Mouse (Mus musculus): ENCODE data around the gene Bicdl2. TPM values are rescaled to one million over a fixed set of nuclear protein-coding genes. Genes with fewer than 3 reads are reported as not detected.
A peak's percentile ranks its signal among the peaks of the same experiment; 100 is the strongest.

Gene Bicdl2
- polyA plus RNA-seq, 1 experiment: 0.28 TPM

DNA sequence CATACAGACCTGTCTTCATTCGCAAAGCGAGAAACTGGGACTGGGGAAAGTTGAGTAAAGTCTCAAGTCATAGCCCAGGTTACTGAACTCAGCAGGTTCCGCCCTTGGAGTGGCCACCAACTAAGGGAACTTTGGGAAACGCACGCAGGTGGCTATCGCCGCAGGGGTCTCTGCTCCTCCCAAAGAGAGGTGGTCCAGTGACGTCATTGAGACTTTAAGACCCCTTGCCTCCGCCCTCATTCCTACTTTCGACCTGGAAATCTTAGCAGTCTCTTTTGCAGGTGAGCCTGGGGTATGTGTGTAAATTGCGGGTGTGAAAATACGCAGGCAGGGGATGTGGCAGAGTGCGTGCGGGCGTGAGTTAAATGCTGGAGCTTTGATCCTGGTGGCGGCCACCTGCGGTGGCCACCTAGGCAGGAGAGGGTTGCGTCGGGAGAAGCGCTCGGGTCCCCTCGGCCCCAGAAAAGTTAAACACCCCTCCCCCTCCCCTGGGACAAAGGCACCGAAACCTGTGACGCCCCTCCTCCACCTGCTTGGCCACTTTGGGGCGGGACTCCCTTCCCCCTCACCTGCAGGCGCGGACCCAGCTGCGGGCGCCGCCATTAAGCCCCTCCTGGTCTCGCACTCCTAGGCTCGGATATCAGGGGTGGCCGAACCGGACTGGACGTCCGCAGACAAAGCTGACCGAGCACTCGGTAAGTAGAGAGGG lies 19.0 kb downstream of the Bicdl2 start, which contains the start of gene Cldn6:
TSS of gene Cldn6 (plus strand) at position 123 of the 709 bp plus-strand sequence.
- Histone ChIP-seq H3ac (ENCODE audit: control insufficient read depth, insufficient read length, low read depth) (no peak within 1 kb of the TSS), H3K79me2 (ENCODE audit: control insufficient read depth, insufficient read depth) (peaks cover 30% of the 10 kb centered on the region), H3K36me3 (ENCODE audit: control insufficient read depth, insufficient read depth) (peaks cover 20% of the 10 kb centered on the region), H3K27me3 (ENCODE audit: control insufficient read depth, insufficient read depth, insufficient read length) (no peaks in the 10 kb centered on the region), H3K79me3 (ENCODE audit: low read depth) (peaks cover 16% of the 10 kb centered on the region), H3K4me3 (ENCODE audit: insufficient read depth, poor library complexity, severe bottlenecking) (no peak within 1 kb of the TSS)
- TF ChIP-seq FOSL1 (IDR thresholded peaks at IDR 0.05; ENCODE audit: insufficient read depth, low read length, poor library complexity, severe bottlenecking): no peak
- no peak for TF ChIP-seq MYOD1 (IDR thresholded peaks at IDR 0.05; ENCODE audit: control insufficient read depth, insufficient read length, low read depth)
- no peak for TF ChIP-seq CTCF (IDR thresholded peaks at IDR 0.05; ENCODE audit: control insufficient read depth, insufficient read depth, insufficient read length)
- TF ChIP-seq CEBPB (IDR thresholded peaks at IDR 0.05; ENCODE audit: low read depth): no peak
- no peak for TF ChIP-seq MAX (IDR thresholded peaks at IDR 0.05)
- TF ChIP-seq USF1 (IDR thresholded peaks at IDR 0.05; ENCODE audit: low read depth): no peak
- no peak for TF ChIP-seq MYOG (IDR thresholded peaks at IDR 0.05; ENCODE audit: control insufficient read depth, extremely low read depth, insufficient read length)

DNA sequence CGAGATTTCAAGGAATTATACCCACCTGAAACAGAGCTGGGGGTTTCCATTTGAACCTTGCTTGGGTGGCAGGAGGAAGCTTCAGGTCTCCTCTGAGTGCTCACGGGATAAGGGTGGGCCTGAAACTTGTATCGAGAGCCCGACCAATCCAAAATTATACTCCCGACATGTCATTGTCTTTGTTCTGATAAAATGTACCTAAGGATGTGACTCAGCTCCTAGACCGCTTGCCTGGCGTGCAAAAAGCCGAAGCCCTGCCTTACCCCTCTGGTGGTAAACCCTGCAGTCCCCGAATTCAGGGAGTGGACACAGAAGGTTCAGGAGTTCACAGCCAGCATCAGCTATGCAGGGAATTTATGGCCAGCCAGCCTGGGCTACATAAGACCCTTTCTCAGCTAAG lies 20.0 kb downstream of the Bicdl2 start:
- H3ac ChIP-seq (ENCODE audit: control insufficient read depth, insufficient read length, low read depth): no peak overlapping the region
- peaks cover 19% of the 10 kb centered on the region for H3K79me2 ChIP-seq (ENCODE audit: control insufficient read depth, insufficient read depth)
- H3K79me3 ChIP-seq (ENCODE audit: low read depth): peaks cover 8% of the 10 kb centered on the region
- H3K36me3 ChIP-seq (ENCODE audit: control insufficient read depth, insufficient read depth): peaks cover 9% of the 10 kb centered on the region
- no peak overlapping the region for H3K4me3 ChIP-seq (ENCODE audit: insufficient read depth, poor library complexity, severe bottlenecking)
- no peaks in the 10 kb centered on the region for H3K27me3 ChIP-seq (ENCODE audit: control insufficient read depth, insufficient read depth, insufficient read length)
- TF ChIP-seq FOSL1 (IDR thresholded peaks at IDR 0.05; ENCODE audit: insufficient read depth, low read length, poor library complexity, severe bottlenecking) (no peak), MYOG (IDR thresholded peaks at IDR 0.05; ENCODE audit: control insufficient read depth, extremely low read depth, insufficient read length) (no peak), MYOD1 (IDR thresholded peaks at IDR 0.05; ENCODE audit: control insufficient read depth, insufficient read length, low read depth) (no peak), MAX (IDR thresholded peaks at IDR 0.05) (no peak), CTCF (IDR thresholded peaks at IDR 0.05; ENCODE audit: control insufficient read depth, insufficient read depth, insufficient read length) (no peak), USF1 (IDR thresholded peaks at IDR 0.05; ENCODE audit: low read depth) (no peak), CEBPB (IDR thresholded peaks at IDR 0.05; ENCODE audit: low read depth) (no peak)

- H3K79me3 ChIP-seq (ENCODE audit: low read depth): peaks cover 6% of the 10 kb centered on the region
- H3K27me3 ChIP-seq (ENCODE audit: control insufficient read depth, insufficient read depth, insufficient read length): no peaks in the 10 kb centered on the region
- peaks cover 12% of the 10 kb centered on the region for H3K79me2 ChIP-seq (ENCODE audit: control insufficient read depth, insufficient read depth)
- H3ac ChIP-seq (ENCODE audit: control insufficient read depth, insufficient read length, low read depth): no peak overlapping the region
- TF ChIP-seq MAX (IDR thresholded peaks at IDR 0.05) (peak; percentile 67), USF1 (IDR thresholded peaks at IDR 0.05; ENCODE audit: low read depth) (no peak), MYOD1 (IDR thresholded peaks at IDR 0.05; ENCODE audit: control insufficient read depth, insufficient read length, low read depth) (no peak), FOSL1 (IDR thresholded peaks at IDR 0.05; ENCODE audit: insufficient read depth, low read length, poor library complexity, severe bottlenecking) (peak; percentile 44)
- peaks cover 3% of the 10 kb centered on the region for H3K36me3 ChIP-seq (ENCODE audit: control insufficient read depth, insufficient read depth)
- H3K4me3 ChIP-seq (ENCODE audit: insufficient read depth, poor library complexity, severe bottlenecking): no peak overlapping the region
These were observed 20.8 kb downstream of the Bicdl2 start for GRCm38 (mm10) chr17:23681086-23681485.

DNA sequence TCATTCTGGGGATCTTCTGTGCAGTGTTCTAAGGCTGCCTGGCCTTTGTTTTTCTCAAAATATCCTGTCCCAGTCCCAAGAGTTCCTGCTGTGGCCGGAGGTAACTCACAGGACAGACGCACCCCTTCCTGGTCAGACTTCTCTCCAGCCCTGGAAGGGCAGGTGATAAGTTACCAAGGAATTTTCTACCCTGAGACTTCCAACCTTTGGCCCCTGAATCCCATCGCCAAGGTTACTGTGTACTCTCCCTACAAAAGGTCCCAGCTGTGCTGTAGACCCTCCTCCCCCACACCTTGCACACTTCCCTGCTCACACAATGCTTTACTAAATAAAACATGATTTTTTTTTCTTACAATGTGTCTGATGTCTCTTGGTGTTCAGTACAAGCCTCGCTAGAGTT lies 21.8 kb downstream of the Bicdl2 start:
- Histone ChIP-seq H3K4me3 (ENCODE audit: insufficient read depth, poor library complexity, severe bottlenecking) (no peak overlapping the region), H3K36me3 (ENCODE audit: control insufficient read depth, insufficient read depth) (no peaks in the 10 kb centered on the region), H3K27me3 (ENCODE audit: control insufficient read depth, insufficient read depth, insufficient read length) (no peaks in the 10 kb centered on the region), H3K79me2 (ENCODE audit: control insufficient read depth, insufficient read depth) (peaks cover 2% of the 10 kb centered on the region), H3K79me3 (ENCODE audit: low read depth) (peaks cover under 1% of the 10 kb centered on the region), H3ac (ENCODE audit: control insufficient read depth, insufficient read length, low read depth) (no peak overlapping the region)
- TF ChIP-seq USF1 (IDR thresholded peaks at IDR 0.05; ENCODE audit: low read depth) (no peak), MYOG (IDR thresholded peaks at IDR 0.05; ENCODE audit: control insufficient read depth, extremely low read depth, insufficient read length) (no peak), CEBPB (IDR thresholded peaks at IDR 0.05; ENCODE audit: low read depth) (no peak), FOSL1 (IDR thresholded peaks at IDR 0.05; ENCODE audit: insufficient read depth, low read length, poor library complexity, severe bottlenecking) (no peak), MYOD1 (IDR thresholded peaks at IDR 0.05; ENCODE audit: control insufficient read depth, insufficient read length, low read depth) (no peak), CTCF (IDR thresholded peaks at IDR 0.05; ENCODE audit: control insufficient read depth, insufficient read depth, insufficient read length) (no peak), MAX (IDR thresholded peaks at IDR 0.05) (no peak)

DNA sequence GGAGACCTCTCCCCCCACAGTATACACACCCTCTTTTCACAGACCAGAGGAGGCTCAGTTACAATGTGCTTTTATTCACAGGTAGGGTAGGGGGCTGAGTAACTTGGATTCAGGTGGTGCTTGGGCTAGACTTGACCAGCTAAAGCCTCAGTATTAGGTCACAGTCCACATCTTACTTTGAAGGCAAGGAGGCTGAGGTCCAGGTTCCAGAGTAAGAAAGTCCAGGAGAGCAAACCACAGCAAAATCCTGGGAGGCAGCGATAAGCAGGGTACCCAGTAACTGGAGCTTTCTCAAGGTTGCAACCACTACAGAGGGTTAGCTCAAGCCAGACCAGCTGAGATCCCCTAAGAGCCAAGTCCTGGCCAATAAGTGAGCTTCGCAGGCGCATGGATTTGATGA lies 22.2 kb downstream of the Bicdl2 start:
- H3K27me3 ChIP-seq (ENCODE audit: control insufficient read depth, insufficient read depth, insufficient read length): no peaks in the 10 kb centered on the region

More for the DNA sequence above, 22.2 kb downstream of the Bicdl2 start:
- Histone ChIP-seq H3K79me2 (ENCODE audit: control insufficient read depth, insufficient read depth) (no peaks in the 10 kb centered on the region), H3K79me3 (ENCODE audit: low read depth) (no peaks in the 10 kb centered on the region), H3ac (ENCODE audit: control insufficient read depth, insufficient read length, low read depth) (no peak overlapping the region), H3K36me3 (ENCODE audit: control insufficient read depth, insufficient read depth) (no peaks in the 10 kb centered on the region), H3K4me3 (ENCODE audit: insufficient read depth, poor library complexity, severe bottlenecking) (no peak overlapping the region)
- TF ChIP-seq MYOG (IDR thresholded peaks at IDR 0.05; ENCODE audit: control insufficient read depth, extremely low read depth, insufficient read length) (no peak), CTCF (IDR thresholded peaks at IDR 0.05; ENCODE audit: control insufficient read depth, insufficient read depth, insufficient read length) (no peak), USF1 (IDR thresholded peaks at IDR 0.05; ENCODE audit: low read depth) (no peak), CEBPB (IDR thresholded peaks at IDR 0.05; ENCODE audit: low read depth) (no peak), MYOD1 (IDR thresholded peaks at IDR 0.05; ENCODE audit: control insufficient read depth, insufficient read length, low read depth) (no peak), MAX (IDR thresholded peaks at IDR 0.05) (no peak), FOSL1 (IDR thresholded peaks at IDR 0.05; ENCODE audit: insufficient read depth, low read length, poor library complexity, severe bottlenecking) (no peak)
